Mouse (Mus musculus) lung, postnatal 25 days (tissue): ENCODE measurements around the gene Ddx56.
A peak's percentile ranks its signal among the peaks of the same experiment; 100 is the strongest.
"Not testable (repeated sequence)": the region's sequence is repeated elsewhere in the genome, so short reads cannot be mapped to it uniquely, and the experiment has no call there.

ENCODE experiments used
- DNase-seq: peaks from one replicate; pipeline ENCODE4 v3.0.0; 2022; ENCODE audit warnings: low spot score

Gene Ddx56

DNA sequence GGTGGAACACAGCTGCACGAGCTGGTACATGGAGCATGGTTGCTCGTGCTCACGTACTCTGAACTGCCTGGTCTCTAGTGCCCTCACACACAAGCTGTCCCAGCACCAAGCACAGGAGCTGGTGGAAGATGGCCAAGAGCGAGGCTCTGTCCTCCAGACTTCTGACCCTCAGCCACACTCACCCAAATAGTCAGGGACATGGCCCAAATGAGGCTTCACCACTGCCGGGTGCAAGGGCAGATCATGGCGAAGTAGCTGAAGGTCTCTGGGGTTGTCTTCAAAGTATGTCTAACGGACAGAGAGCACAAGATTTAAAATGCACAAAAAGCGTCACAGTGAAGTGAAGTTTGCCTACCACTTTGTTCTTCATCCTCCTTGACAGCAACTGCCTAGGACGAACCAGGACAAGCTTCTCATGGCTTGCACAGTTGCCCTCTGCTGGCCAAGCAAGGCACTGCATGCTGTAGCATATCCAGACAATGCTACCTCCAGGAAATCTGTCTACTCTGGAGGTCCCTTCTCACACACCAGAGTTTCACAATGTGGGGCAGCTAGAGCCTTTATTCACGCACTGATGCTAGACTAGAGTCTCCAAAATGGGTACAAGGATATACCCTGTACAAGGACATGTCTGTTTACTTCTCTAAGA is 6.0 kb downstream of the Ddx56 start:
- peak; percentile 59 for DNase-seq

DNA sequence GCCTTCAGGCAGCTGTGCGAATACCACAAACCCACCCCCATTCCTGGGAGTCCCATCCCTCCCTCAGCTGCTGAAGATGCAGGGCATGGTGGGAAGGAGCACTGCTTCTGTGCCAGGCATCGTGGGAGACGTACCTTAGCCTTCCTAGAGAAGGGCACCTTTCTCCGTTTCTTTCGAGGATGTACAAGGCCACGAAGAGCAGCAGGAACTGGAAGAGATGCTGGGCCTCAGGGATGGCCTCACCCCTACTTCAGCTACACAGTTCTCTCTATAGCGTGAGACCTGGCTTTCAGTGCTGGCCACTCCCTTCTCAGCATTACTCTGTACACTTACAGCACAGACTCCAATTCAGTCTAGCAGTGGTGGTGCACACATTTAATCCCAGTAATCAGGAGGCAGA is 8.2 kb downstream of the Ddx56 start:
- no peak for DNase-seq

DNA sequence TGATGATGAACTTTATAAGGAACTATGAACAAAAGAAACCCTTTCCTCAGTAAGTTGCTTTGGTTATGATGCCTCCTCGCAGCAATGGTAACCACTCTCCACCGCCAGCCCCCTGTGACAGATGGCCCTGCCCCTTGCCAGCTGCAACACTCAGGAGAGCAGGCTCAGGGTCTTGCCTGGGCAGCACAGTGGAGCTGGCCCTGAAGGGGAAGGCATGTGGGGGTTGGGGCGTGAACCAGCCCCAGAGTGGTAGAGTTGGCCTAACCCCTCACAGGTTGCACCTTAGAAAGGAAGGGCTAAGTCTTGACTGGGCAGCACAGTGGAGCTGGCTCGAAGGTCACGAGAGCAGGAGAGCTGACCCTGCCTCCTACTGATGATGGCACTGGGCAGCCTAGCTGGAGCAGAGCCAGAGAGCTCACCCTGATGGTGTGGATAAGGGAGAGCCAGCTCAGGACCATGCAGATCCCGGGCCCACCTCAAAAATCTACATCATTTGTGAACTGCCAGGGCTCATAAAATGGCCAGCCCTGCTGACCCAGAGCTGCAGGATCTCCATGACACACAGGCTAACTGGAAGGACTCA is 11.0 kb downstream of the Ddx56 start:
- DNase-seq, result no peak

DNA sequence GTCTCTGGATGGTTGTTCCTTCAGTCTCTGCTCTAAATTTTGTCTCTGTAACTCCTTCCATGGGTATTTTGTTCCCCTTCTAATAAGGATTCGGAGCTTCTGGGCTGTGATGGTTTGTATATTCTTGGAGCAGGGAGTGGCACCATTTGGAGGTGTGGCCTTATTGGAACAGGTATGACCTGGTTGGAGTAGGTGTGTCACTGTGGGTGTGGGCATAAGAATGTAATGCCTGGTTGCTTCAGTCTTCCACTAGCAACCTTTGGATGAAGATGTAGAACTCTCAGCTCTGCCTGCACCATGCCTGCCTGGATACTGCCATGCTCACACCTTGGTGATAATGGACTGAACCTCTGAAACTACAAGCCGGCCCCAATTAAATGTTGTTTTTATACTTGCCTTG is 13.0 kb downstream of the Ddx56 start:
- not testable (repeated sequence) for DNase-seq

DNA sequence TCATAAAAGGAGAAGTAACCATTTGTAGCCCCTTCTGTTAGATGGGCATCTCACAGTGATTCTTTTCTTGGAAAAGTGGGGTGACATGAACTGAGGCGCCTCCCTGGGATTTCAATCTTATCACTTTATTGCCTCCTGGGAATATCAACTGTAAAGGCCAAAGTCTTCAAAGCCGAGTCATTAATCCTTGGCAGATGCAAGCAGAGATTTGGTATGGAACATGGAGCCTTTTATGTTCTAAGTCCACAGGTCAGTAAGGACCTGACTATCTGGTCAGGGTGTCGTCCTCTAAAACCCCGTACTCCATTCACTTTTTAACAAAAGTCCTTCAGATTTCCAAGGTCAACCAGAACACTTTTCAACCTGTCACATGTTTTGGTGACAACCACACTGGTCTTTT is 14.7 kb downstream of the Ddx56 start:
- no peak for DNase-seq

DNA sequence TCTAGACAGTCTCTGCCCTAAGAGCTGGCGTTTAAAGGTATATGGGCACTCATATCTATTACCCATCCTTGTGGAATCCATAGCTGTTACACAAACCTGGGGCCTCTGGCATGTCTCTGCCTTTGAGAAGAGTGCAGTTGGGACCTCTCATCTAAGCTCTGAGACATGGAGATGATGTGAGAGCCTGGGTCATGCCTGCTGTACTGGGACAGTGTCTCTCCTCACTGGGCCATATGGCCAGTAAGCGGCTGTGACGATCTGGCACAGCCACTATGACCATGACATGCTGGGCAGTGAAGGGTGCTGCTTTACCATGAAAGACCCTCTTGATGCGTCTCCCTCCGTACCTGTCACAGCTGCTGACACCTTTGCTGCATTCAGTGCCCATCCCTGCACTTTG is 15.3 kb downstream of the Ddx56 start:
- DNase-seq, result no peak

DNA sequence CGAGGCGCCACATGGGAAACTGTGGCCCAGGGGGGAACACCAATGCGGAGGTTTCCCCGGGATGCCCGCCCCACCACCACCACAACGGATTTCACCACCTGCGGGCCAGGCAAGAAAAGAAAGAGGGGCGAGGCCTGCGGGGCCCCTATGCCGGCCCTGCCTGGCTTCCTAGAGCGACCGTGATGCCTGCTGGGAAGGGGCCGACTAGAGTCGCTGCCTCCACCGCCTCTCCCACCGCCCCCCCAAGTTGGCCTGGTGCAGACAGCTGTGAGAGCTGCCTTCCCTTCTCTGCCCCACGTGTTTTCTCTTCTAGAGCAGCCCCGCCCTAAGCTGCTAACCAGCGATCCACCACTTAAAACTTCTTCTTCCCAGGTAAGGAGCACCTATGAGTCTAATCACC is 22.9 kb downstream of the Ddx56 start:
- DNase-seq, result no peak

DNA sequence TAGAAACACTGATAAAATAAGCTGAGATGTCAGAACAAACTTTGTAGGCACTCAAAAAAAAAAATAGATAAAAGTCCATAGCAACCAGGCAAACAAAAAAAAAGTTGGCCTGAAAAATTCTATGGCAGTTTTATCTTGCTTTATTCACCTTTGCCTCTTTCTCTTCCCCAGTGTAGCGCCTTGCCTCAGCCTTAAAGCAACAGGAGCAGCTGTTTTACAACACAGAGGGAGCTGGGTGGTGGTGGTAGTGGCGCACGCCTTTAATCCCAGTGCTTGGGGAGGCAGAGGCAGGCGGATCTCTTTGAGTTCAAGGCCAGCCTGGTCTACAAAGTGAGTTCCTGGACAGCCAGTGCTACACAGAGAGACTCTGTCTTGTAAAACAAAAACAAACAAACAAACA is 34.5 kb downstream of the Ddx56 start:
- DNase-seq, result no peak

DNA sequence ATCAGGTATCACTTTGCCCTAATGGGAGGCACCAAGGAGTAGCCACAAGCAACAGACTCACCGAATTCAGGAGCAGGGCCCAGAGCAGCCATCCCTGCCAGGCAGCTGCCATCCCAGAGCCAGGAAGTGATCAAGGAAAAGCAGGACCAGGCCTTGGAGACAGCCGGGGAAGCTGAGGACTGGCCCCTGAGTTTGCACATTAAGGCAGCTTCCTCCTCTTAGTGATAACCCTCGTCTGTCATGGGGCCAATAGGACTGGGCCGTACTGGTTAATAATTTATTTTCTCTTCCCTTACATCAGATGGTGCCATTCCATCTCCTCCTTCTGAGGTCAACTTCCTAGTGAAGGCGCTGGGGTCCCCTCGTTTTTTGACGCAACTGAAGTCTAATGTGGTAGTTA is 37.6 kb downstream of the Ddx56 start, which contains the start of gene Npc1l1:
TSS of gene Npc1l1 (minus strand) at position 132 of the 400 bp plus-strand sequence.
- no peak for DNase-seq

DNA sequence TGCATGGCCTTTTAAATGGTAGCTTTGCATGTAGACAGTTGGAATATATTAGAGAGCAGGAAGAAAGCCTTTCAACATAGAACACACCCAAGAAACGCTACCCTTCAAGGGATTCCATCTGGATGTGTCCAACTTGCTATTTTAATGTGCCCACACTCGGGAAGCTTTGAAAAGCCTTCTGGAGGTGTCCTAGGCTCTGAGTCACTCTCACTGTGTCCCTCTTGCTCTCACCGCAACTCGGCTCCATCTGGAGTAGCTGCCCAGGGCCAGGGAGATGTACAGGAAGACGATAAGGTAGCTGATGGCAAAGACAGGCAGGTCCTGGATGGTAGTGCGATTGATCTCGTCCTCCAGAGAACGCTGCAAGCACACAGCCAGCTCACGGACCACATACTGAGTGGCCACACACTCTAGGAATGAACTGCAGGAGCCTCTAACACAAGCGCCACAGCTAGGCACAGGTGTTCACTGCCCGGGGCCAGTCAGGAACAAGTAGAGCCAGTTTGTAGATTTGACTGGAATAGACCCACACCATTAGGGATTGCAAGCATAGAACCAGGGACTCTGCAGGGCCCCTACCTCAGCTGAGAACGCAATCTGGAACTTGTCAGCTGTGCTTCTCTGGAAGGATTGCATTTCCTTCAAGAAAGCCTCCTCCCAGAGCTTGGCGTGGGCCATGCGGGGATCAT is 42.9 kb downstream of the Ddx56 start:
- DNase-seq, result no peak

DNA sequence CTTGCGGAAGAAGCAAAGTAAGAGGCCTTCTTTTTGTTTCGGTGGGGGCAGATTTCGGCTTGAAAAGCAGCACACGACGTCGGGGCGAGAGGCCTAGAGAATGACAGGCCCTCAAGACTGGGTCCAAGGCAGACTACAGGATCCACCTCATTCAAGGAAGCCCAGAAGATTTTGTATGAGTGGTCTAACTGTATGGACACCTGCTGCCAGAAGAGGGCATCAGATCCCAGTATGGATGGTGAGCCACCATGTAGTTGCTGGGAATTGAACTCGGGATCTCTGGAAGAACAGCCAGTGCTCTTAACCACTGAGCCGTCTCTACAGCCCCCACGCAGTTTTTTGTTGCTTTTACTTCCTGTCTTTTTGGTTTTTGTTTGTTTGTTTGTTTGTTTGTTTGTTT is 45.4 kb downstream of the Ddx56 start:
- no peak for DNase-seq

DNA sequence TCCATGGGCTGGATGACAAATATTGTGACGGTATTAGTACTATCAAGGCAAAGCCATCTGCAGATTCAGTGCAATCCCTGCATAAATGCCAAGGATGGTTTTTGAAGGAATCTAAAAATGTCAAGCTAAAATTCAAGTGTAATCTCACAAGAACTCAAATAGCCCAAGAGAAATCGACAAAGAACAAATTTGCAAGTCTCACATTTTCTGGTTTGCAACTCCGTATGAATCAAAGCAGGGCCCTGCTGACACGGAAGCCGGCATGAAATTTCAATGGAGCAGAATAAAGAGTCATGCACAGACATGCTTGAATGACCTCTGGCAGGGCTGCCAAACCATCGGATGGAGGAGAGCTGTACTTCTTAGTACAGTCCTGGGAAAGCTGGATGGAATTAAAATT is 47.6 kb downstream of the Ddx56 start:
- DNase-seq, result no peak

DNA sequence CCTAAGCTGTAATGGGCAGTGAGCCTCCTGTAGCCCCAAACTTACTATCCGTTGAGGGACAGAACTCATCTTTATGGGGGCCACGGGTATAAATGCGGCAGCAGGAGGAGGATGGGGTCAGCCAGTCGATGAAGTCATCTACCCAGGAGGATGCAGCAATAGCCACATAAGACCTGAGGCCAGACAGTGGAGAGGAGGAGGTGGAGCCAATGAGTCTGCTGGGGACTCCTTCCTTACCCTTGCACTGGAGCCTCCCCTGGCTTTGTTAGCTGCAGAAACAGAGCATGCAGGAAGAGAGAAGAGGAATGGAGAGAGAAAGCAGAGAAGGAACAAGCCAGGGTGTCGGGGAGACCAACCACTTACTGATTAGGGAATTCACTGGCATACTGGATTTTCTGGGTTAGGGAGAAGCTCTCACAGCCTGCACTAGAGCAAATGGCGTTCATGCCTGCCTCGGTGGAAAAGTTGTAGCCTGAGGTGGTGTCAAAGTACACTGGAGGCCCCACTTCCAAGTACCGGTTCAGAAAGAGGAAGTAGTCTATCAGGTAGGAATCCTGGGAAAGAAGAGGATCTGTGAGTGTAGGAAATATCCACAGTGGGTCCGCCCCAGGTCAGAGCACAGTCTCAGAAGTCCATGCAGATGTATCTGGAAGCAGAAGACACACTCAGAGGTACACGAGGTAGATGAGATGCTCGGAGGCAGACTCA is 49.2 kb downstream of the Ddx56 start:
- DNase-seq, result no peak

DNA sequence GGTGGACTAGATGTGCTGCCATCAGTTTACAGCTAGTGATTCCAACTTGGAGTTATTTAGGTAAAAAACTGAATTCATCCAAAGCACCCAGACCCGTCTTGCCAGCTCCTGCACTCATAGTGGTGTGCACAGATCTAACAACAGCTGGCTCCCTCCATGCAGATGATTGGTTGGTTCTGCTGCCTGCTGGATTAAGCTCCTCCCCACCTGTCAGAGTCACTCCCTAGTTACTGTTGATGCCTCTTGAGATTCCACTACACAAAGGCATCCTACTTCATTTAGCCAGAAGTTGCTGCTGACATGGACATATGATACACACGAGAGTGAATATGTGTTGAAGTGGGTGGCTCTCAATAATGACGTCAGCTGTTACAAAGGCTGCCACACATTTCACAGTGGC is 50.7 kb downstream of the Ddx56 start:
- DNase-seq, result peak; percentile 36
